Mouse (Mus musculus): ENCODE results near the gene Oasl2. TPM values are rescaled to one million over a fixed set of nuclear protein-coding genes. Genes with fewer than 3 reads are reported as not detected.
"Not testable (repeated sequence)": the region's sequence is repeated elsewhere in the genome, so short reads cannot be mapped to it uniquely, and the experiment has no call there.

Oasl2 gene
- polyA plus RNA-seq (2016; fragmentation: Nextera tagmentation; extraction: Ambion mirVana): 1.5 and 2.0 TPM in 2 replicates

DNA sequence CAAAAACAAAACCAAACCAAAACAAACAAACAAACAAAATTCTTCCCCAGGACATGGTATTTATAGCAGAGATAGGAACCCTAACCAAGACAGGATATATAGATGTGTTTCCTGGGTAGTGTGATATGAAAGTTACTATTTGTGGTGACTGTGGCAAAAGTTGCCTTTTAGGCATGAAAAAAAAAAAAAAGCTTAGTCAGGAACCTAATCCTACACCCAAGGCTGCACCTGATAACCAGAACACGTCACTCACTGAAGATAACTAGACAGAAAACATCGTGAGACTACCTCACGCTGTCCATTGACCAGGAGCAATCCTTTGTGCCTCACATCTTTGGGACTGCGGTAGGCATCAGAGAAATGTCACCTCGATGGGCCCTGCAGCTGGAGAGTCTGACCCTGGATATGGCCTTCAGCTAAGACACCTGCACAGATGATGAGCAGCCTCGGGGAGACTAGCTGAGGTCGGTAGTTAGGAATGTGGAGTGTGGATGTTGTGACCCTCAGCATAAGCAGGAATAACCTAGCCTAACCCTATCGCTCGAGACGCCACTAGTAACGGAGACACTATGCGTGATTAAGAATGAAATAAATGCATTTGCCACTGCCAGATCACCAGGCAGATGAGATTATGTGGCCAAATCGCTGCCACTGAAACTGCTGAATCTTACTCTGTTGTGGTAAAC lies at the start of gene Oasl2:
Gene Oasl2 (plus strand): TSS at position 249 of the 686 bp plus-strand sequence.
- peak within 1 kb of the TSS; percentile 63 for H3K27ac ChIP-seq

DNA sequence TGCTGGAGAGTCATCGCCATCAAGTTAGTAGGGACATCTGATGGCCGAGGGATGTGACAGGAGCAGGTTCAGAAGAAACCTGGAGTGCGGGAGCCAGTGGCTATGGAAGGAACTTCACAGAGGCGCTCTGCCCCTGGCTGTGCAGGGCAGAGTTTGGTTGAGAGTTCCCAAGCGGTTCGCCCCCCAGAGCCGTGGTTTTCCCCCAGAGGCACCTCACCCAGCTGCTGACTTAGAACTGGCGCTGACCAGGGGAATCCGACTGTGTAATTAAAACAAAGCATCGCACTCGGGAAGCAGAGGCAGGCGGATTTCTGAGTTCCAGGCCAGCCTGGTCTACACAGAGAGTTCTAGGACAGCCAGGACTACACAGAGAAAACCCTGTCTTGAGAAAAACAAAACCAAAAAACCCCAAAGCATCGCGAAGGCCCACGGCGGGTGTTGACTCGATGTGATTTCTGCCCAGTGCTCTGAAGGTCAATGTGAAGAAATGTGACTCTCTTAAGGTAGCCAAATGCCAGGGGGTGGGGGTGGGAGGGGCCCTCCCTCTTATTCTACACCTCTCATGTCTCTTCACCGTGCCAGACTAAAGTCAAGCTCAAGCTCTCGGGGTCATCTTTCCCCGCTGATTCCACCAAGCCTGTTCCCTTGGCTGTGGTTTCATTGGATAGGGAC lies 45.0 kb upstream of the Oasl2 start:
- H3K27ac ChIP-seq: no peak overlapping the region
- no peaks in the 10 kb centered on the region for H3K27me3 ChIP-seq (ENCODE audit: low read depth, poor library complexity, severe bottlenecking)
- no peaks in the 10 kb centered on the region for H3K4me1 ChIP-seq
- DNase-seq (ENCODE audit: low spot score): no peak
- WGBS: 84% methylated on average over 20 of the region's 20 CpGs
- no peaks in the 10 kb centered on the region for H3K36me3 ChIP-seq
- H3K4me3 ChIP-seq: no peak overlapping the region
- H3K9me3 ChIP-seq (replicated peaks): no peaks in the 10 kb centered on the region

More for the DNA sequence above, at the start of gene Oasl2:
- DNase-seq (ENCODE audit: low spot score): no peak
- Histone ChIP-seq H3K4me3 (peak within 1 kb of the TSS; percentile 26; the same call in 1 of the 2 replicates), H3K4me1 (peaks cover 13% of the 10 kb centered on the region), H3K27me3 (ENCODE audit: low read depth, poor library complexity, severe bottlenecking) (no peaks in the 10 kb centered on the region), H3K36me3 (no peaks in the 10 kb centered on the region), H3K9me3 (replicated peaks) (no peaks in the 10 kb centered on the region)
- WGBS: 75% methylated on average over 13 of the region's 13 CpGs

DNA sequence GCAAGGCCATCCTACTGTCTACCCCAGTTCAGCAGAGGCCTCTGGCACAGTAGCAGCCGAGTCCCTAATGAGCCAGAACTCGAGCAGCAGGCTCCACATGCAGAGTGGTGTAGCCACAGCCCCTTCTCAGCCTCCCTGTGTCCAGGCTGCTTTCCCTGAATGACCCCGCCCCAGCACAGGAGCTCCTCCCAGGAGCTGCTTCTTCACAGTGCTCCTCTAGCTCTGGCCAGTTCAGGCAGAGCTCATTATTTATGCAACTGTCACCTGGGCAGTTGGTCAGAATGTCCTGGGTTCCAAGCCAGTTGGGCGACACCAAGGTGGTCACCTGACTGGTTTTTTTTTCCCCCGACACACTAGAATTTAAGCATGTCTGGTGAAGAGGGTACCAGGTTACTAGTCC lies 43.4 kb upstream of the Oasl2 start, which contains the start of gene 4930519G04Rik:
Gene 4930519G04Rik (plus strand): TSS at position 301 of the 400 bp plus-strand sequence.
- H3K27ac ChIP-seq; H3K4me3 ChIP-seq; H3K36me3 ChIP-seq; H3K27me3 ChIP-seq (ENCODE audit: low read depth, poor library complexity, severe bottlenecking); H3K4me1 ChIP-seq; DNase-seq (ENCODE audit: low spot score); H3K9me3 ChIP-seq (replicated peaks): not testable (repeated sequence)
- WGBS: 68% methylated on average over 3 of the region's 5 CpGs

DNA sequence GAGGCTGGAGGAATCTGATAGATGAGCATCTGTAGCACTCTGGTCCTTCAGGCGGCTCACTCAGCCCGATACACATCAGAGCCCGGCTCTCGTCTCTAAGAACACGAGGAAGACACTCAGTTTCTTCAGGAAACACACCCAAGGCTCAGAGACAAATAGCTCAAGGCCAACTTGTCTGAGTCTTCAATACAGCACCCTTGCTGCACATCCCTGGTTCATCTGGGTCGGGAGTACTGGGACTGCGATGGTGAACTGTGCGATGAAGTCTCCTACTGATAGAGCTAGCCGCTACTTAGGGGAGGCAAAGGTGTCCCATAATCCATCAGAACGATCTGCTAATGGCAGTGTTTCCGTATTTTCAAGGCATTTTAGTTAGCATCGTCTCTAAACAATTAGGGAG lies 38.2 kb upstream of the Oasl2 start, which contains the start of gene Gm9936:
Gene Gm9936 (minus strand): TSS at position 101 of the 400 bp plus-strand sequence.
- Histone ChIP-seq H3K4me3 (peak within 1 kb of the TSS; percentile 45), H3K36me3 (no peaks in the 10 kb centered on the region), H3K4me1 (peaks cover 5% of the 10 kb centered on the region), H3K9me3 (replicated peaks) (no peaks in the 10 kb centered on the region), H3K27me3 (ENCODE audit: low read depth, poor library complexity, severe bottlenecking) (peaks cover 13% of the 10 kb centered on the region; the same call in 1 of the 2 replicates), H3K27ac (no peak within 1 kb of the TSS)
- 87% methylated on average over 12 of the region's 12 CpGs for WGBS
- no peak for DNase-seq (ENCODE audit: low spot score)

DNA sequence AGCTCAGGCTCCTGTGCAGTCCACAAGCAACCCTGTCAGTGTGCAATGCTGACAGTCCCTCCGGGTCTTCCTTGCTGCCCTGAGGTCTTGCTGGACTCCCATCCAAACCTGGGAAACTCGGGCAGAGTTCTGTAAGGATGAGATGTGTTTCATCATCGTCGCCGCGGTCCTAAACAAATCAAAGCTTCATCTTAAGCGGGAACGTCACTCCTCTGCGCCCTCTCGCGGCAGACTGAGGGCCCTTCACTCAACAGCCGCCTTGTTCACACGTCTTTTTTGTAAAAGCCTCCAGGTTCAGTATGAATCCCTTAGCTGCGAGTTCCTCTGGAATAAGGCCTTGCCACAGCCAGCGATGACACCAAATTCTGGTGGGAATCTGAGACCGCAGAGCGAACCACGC lies 37.5 kb upstream of the Oasl2 start:
- DNase-seq (ENCODE audit: low spot score): peak; percentile 87
- Histone ChIP-seq H3K9me3 (replicated peaks) (no peaks in the 10 kb centered on the region), H3K36me3 (no peaks in the 10 kb centered on the region), H3K4me1 (peaks cover 5% of the 10 kb centered on the region), H3K4me3 (peak overlapping the region; percentile 45), H3K27me3 (ENCODE audit: low read depth, poor library complexity, severe bottlenecking) (peaks cover 13% of the 10 kb centered on the region; the same call in 1 of the 2 replicates), H3K27ac (no peak overlapping the region)
- 6% methylated on average over 18 of the region's 18 CpGs for WGBS

DNA sequence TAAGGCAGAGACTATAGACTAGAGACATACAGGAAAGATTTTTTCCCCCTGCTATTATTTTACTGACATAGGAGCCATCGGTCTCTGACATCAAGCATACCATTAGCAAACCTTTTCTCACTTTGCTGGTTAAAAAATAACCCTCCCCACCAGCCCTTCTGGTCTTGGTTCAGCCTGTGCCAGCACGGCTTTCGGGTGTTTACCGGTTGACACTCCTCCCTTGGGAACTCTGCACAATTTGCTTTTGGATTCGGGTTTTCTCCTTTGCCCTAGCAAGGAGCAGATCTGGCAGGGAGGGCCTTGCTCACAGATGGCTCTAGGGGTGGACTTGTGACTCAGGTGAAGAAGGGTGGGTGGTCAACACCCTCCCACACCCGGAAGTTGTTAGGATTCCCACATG lies 35.0 kb upstream of the Oasl2 start:
- no peak for DNase-seq (ENCODE audit: low spot score)
- 86% methylated on average over 6 of the region's 6 CpGs for WGBS
- Histone ChIP-seq H3K27ac (no peak overlapping the region), H3K4me3 (no peak overlapping the region), H3K4me1 (peaks cover 5% of the 10 kb centered on the region), H3K27me3 (ENCODE audit: low read depth, poor library complexity, severe bottlenecking) (peaks cover 13% of the 10 kb centered on the region; the same call in 1 of the 2 replicates), H3K9me3 (replicated peaks) (no peaks in the 10 kb centered on the region), H3K36me3 (no peaks in the 10 kb centered on the region)

DNA sequence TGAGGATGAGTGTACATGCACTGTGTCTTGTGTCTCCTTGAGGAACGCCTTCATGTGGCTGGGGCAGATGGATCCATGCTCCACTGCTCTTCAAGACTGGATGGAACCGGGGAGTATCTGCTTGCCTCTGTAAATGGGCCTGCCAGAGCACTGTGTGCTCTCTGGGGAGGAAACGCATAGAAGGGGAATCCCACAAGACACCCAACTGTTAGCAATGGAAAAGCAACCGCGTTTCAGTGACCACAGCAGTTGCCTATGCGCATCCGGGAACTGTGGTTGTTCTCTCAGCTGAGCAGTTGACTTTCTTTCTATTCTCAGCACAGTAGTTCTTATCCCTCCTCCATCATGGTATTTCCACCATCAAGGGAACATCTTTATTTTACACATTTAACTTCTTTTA lies 31.9 kb upstream of the Oasl2 start:
- no peak overlapping the region for H3K27ac ChIP-seq
- H3K4me1 ChIP-seq: no peaks in the 10 kb centered on the region
- DNase-seq (ENCODE audit: low spot score): no peak
- no peak overlapping the region for H3K4me3 ChIP-seq
- no peaks in the 10 kb centered on the region for H3K27me3 ChIP-seq (ENCODE audit: low read depth, poor library complexity, severe bottlenecking)
- 86% methylated on average over 7 of the region's 7 CpGs for WGBS
- peaks cover 11% of the 10 kb centered on the region; the same call in 1 of the 2 replicates for H3K9me3 ChIP-seq (replicated peaks)
- no peaks in the 10 kb centered on the region for H3K36me3 ChIP-seq

DNA sequence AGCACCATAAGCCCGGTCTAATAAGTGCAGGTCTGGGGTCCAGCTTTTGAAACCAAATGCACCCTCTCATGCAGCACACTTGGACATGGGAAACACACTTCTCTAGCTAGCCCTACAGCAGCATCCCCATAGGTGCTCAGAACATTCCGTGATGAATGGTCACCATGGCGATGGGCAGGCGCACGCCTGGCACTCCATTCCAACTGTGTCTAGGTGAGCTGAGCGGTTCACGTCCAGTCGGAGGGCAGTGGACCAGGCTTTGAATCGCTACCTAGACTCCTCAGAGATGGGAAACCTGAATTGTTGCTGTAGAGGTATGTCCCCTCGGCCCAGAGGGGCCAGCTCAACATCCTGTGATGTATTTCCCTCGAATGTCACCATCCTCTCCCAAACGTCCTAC lies 31.5 kb upstream of the Oasl2 start:
- no peak for DNase-seq (ENCODE audit: low spot score)
- Histone ChIP-seq H3K4me3 (no peak overlapping the region), H3K9me3 (replicated peaks) (peaks cover 11% of the 10 kb centered on the region; the same call in 1 of the 2 replicates), H3K4me1 (no peaks in the 10 kb centered on the region), H3K27ac (no peak overlapping the region), H3K27me3 (ENCODE audit: low read depth, poor library complexity, severe bottlenecking) (no peaks in the 10 kb centered on the region), H3K36me3 (no peaks in the 10 kb centered on the region)
- WGBS: 93% methylated on average over 12 of the region's 12 CpGs

DNA sequence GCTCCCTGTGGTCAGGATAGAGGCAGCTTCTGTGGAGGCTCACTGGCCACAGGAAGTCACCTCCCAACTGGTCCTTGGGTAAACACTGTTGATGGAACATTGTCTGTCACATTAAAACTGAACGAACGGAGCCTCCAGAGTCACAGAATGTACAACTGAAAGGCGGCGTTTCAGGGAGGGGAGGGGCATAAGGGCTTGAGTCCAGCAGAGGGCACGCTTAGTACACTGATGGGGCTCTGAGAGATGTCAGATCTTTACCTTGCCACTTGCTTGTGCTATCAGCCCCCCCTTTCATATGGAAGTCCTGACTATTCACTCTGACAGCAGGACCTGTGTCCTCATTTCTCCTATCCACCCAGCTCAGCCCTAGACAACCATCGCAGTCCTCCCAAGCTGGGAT lies 20.9 kb upstream of the Oasl2 start:
- Histone ChIP-seq H3K4me1 (peaks cover 28% of the 10 kb centered on the region), H3K27ac (no peak overlapping the region; the same call in 1 of the 2 replicates), H3K27me3 (ENCODE audit: low read depth, poor library complexity, severe bottlenecking) (peaks cover 7% of the 10 kb centered on the region; the same call in 1 of the 2 replicates), H3K36me3 (no peaks in the 10 kb centered on the region), H3K9me3 (replicated peaks) (no peaks in the 10 kb centered on the region), H3K4me3 (no peak overlapping the region)
- 58% methylated on average over 6 of the region's 6 CpGs for WGBS
- DNase-seq (ENCODE audit: low spot score): no peak

DNA sequence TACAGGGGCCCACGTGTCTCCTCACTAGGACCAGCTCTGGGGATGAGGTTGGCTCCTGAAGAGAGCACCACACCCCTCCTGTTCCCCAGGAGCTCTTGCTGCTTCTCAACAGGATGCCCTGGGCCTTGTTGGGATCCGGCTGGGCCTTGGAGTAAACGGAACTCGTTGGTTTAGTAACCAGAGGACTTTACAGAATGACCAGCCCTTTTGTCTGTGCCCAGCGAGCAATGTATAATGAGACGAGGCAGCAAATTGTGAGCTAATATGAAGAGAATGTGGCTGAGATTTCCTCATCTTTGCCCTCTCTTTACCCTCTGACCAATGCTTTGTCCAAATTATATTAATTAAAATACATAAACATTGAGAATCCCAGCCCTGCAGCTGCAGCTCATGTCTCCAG lies 20.4 kb upstream of the Oasl2 start:
- Histone ChIP-seq H3K4me3 (no peak overlapping the region), H3K9me3 (replicated peaks) (no peaks in the 10 kb centered on the region), H3K27ac (no peak overlapping the region; the same call in 1 of the 2 replicates), H3K4me1 (peaks cover 28% of the 10 kb centered on the region), H3K36me3 (no peaks in the 10 kb centered on the region), H3K27me3 (ENCODE audit: low read depth, poor library complexity, severe bottlenecking) (peaks cover 7% of the 10 kb centered on the region; the same call in 1 of the 2 replicates)
- no peak for DNase-seq (ENCODE audit: low spot score)
- WGBS: 72% methylated on average over 6 of the region's 6 CpGs

DNA sequence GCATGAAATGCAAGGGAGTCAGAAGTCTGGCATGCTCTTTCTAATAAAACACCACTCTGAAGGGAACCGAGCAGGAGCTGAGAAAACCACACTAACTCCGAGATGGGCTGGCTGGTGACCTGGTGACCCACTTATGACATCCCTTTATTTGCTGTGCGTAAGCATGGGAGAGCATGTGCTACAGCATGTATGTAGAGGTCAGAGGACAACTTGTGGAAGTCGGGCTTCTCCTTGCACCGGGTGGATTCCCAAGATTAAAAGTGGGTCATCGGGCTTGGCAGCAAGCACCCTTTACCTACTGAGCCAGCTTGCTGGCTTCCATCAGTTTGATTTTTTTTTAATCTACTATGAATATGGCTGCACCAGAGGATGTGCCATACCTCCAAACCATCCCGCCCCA lies 19.2 kb upstream of the Oasl2 start:
- H3K9me3 ChIP-seq (replicated peaks): no peaks in the 10 kb centered on the region
- H3K36me3 ChIP-seq: no peaks in the 10 kb centered on the region
- no peak overlapping the region for H3K4me3 ChIP-seq
- H3K27ac ChIP-seq: peak overlapping the region; percentile 36; the same call in 1 of the 2 replicates
- H3K27me3 ChIP-seq (ENCODE audit: low read depth, poor library complexity, severe bottlenecking): peaks cover 7% of the 10 kb centered on the region; the same call in 1 of the 2 replicates
- 73% methylated on average over 7 of the region's 7 CpGs for WGBS
- H3K4me1 ChIP-seq: peaks cover 28% of the 10 kb centered on the region
- no peak for DNase-seq (ENCODE audit: low spot score)

DNA sequence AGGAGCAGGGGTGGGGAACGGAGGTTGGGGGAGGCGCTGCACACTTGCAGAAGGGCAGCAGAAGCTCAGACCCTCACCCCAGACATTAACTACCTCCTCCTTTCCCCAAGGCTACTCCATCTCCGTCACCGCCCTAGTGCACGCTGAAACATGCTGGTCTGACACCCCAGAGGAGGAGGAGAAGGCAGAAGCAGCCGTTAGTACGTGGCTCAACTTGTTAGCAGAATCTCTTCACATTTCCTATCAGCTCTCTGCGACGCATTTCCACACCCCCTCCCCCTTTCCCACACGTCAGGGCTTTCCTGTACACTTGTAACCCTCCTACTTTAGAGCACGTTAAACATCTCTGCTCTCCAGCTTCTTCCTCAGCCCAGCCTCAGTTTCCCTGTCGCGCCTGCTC lies 17.3 kb upstream of the Oasl2 start:
- Histone ChIP-seq H3K36me3 (no peaks in the 10 kb centered on the region), H3K4me3 (no peak overlapping the region), H3K27ac (no peak overlapping the region), H3K27me3 (ENCODE audit: low read depth, poor library complexity, severe bottlenecking) (peaks cover 7% of the 10 kb centered on the region; the same call in 1 of the 2 replicates), H3K4me1 (peaks cover 28% of the 10 kb centered on the region), H3K9me3 (replicated peaks) (no peaks in the 10 kb centered on the region)
- no peak for DNase-seq (ENCODE audit: low spot score)
- 64% methylated on average over 13 of the region's 13 CpGs for WGBS

DNA sequence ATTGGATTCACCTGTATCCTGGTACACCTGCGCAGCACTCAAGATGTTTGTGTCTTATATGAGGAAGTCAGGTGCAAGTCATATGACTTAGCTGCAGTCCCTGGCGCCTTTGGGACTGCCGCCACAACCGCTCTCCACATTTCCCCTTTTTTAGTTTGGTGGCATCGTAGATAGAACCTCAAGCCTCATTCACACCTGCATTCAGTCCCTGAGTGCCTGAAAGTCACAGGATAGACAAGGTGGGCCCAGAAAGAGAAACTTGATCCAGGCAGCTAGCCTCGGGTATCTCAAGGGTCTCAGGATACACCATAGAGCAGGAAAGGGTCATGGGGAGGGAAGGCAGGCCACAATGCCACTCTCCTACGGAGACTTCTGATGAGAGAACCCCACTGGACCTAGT lies 14.4 kb upstream of the Oasl2 start:
- H3K4me1 ChIP-seq: peaks cover 18% of the 10 kb centered on the region
- H3K4me3 ChIP-seq; H3K36me3 ChIP-seq; H3K27ac ChIP-seq; H3K27me3 ChIP-seq (ENCODE audit: low read depth, poor library complexity, severe bottlenecking); H3K9me3 ChIP-seq (replicated peaks); DNase-seq (ENCODE audit: low spot score): not testable (repeated sequence)
- WGBS: 85% methylated on average over 6 of the region's 7 CpGs

All from limb, embryonic 10.5 days (tissue).